Mouse (Mus musculus) intestine, embryonic 16.5 days (tissue): ENCODE data around the gene Myl3. TPM values are rescaled to one million over a fixed set of nuclear protein-coding genes. Genes with fewer than 3 reads are reported as not detected.

Experiments
- ATAC-seq: fragments of 200-750 bp; cut with Nextera tagmentation; 2 replicates; pipeline ENCODE4 v1.8.0; 2017; ENCODE audit warnings: moderate TSS enrichment, moderate library complexity
- H3K27ac ChIP-seq: fragments of 300-500 bp; sonication (generic); 2 replicates; pipeline ENCODE4 v1.5.1; 2014; ENCODE audit warnings: mild to moderate bottlenecking, low read length
- H3K27me3 ChIP-seq: fragments of 300-500 bp; sonication (generic); replicated peaks from 2 replicates; pipeline ENCODE4 v1.6.1; 2014; ENCODE audit warnings: low read length, control low read depth, mixed read lengths; ENCODE audit not compliant: control insufficient read depth, insufficient read depth
- H3K36me3 ChIP-seq: fragments of 300-500 bp; sonication (generic); 2 replicates; pipeline ENCODE4 v1.6.1; 2014; ENCODE audit warnings: low read length, control low read depth; ENCODE audit not compliant: control insufficient read depth, insufficient read depth
- H3K4me1 ChIP-seq: fragments of 300-500 bp; sonication (generic); 2 replicates; pipeline ENCODE4 v1.6.1; 2014; ENCODE audit warnings: low read length, control low read depth, mixed read lengths; ENCODE audit not compliant: control insufficient read depth, insufficient read depth
- H3K4me2 ChIP-seq: fragments of 300-500 bp; sonication (generic); 2 replicates; pipeline ENCODE4 v1.6.1; 2014; ENCODE audit warnings: low read depth, low read length, control low read depth
- H3K4me3 ChIP-seq: fragments of 300-500 bp; sonication (generic); 2 replicates; pipeline ENCODE4 v1.5.1; 2014; ENCODE audit warnings: mild to moderate bottlenecking, low read length
- H3K9ac ChIP-seq: fragments of 300-500 bp; sonication (generic); 2 replicates; pipeline ENCODE4 v1.6.1; 2014; ENCODE audit warnings: low read depth, low read length
- H3K9me3 ChIP-seq: fragments of 300-500 bp; sonication (generic); 2 replicates; pipeline ENCODE4 v1.6.1; 2016; ENCODE audit warnings: low read length, control low read depth; ENCODE audit not compliant: control insufficient read depth
- WGBS: fragments of 180-500 bp; shearing (Covaris S2); extraction: QIAGEN DNeasy Blood & Tissue Kit; methylation state at CpG from one replicate; pipeline ENCODE4 v1.1.7; 2014; 5-methylcytosine and 5-hydroxymethylcytosine counted together
- polyA plus RNA-seq: library from polyadenylated mRNA; unstranded; fragments of >200 nt; fragmentation: Nextera tagmentation; extraction: Ambion mirVana; gene quantifications from 2 replicates; pipeline ENCODE4 v1.2.1, GENCODE M21; 2015

Myl3 gene
- polyA plus RNA-seq, 1 experiment from 2014 or later: 0.71 TPM

DNA sequence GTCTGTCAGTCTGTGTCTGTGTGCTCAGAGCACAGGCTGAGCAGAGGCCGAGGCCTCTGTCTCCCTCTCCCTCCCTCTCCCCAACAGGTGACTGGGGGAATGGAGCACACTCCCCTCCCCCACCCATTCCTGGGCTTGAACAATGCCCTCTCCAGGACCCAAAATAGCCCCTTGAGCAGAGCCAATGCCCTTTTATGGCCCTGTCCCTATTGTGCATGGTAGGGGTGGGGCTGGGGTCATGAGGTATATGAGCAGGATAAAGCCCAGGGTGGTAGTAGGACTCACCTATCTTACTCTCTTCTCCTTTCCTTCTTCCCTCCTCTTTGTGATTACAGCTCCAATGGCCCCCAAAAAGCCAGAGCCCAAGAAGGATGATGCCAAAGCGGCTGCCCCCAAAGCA, 21.7 kb downstream of the Myl3 start:
- no peak for ATAC-seq
- no peaks in the 10 kb centered on the region for H3K36me3 ChIP-seq
- 75% methylated on average over 2 of the region's 2 CpGs for WGBS

GRCm38 (mm10) chr9:110772336-110772735, 30.7 kb downstream of the Myl3 start:
- H3K4me3 ChIP-seq: no peak overlapping the region
- no peak overlapping the region for H3K4me2 ChIP-seq
- no peak overlapping the region for H3K27ac ChIP-seq
- no peaks in the 10 kb centered on the region for H3K27me3 ChIP-seq
- no peaks in the 10 kb centered on the region for H3K36me3 ChIP-seq
- no peak overlapping the region for H3K9ac ChIP-seq
- no peak for ATAC-seq
- H3K9me3 ChIP-seq: no peaks in the 10 kb centered on the region
- peaks cover 15% of the 10 kb centered on the region for H3K4me1 ChIP-seq
- WGBS: 95% methylated on average over 10 of the region's 10 CpGs

More for the DNA sequence above, 21.7 kb downstream of the Myl3 start:
- Histone ChIP-seq H3K4me3 (no peak overlapping the region), H3K4me2 (no peak overlapping the region), H3K4me1 (peaks cover 14% of the 10 kb centered on the region), H3K9me3 (no peaks in the 10 kb centered on the region), H3K9ac (no peak overlapping the region), H3K27ac (no peak overlapping the region), H3K27me3 (no peaks in the 10 kb centered on the region)

GRCm38 (mm10) chr9:110774403-110775268, 33.0 kb downstream of the Myl3 start:
- ATAC-seq: peak; percentile 48; the same call in 1 of the 2 replicates
- WGBS: 64% methylated on average over 15 of the region's 15 CpGs

DNA sequence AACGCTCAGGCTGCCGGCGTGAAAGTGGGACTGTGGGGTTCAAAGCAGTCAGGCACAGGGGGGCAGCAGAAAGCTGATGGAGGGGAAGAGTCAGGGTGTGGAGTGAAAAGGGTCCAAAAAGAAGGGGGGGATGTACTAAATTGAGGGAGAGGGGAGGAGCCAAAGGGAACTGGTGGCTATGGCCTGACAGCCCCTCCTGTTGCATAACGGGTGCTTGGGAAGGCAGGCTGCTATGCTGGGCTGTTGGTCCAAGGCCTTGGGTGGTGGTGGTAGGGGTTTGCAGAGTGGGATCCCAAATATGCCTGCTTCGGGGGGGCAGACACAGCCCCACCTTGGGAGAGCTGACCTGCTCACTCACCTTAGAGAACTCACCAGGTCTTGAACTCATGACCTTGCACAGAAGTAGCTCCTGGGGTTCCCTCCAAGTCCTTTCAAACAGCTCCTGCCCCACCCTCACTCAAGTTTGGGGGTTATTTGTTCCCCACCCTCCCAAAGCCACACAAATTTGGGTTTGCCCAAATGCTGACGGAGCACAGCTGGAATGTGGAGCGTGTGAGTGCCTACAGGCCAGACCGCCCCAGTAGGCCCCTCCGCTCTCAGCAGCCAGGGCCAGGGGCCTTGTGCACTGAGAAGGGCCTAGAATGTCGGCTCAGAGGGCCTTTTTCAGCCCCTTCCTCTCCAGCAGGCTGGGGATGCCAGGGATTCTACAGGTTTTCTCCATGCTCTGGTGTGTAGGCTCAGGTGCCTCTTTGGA, 33.8 kb downstream of the Myl3 start:
- Histone ChIP-seq H3K9ac (peak overlapping the region; percentile 24), H3K4me3 (no peak overlapping the region), H3K27ac (peak overlapping the region; percentile 27), H3K27me3 (no peaks in the 10 kb centered on the region), H3K4me2 (no peak overlapping the region), H3K4me1 (peaks cover 15% of the 10 kb centered on the region), H3K9me3 (no peaks in the 10 kb centered on the region), H3K36me3 (no peaks in the 10 kb centered on the region)
- peak; percentile 36 for ATAC-seq
- WGBS: 74% methylated on average over 10 of the region's 10 CpGs

More at GRCm38 (mm10) chr9:110774403-110775268, 33.0 kb downstream of the Myl3 start:
- no peaks in the 10 kb centered on the region for H3K27me3 ChIP-seq
- H3K9ac ChIP-seq: peak overlapping the region; percentile 24; the same call in 1 of the 2 replicates
- H3K9me3 ChIP-seq: no peaks in the 10 kb centered on the region
- H3K4me2 ChIP-seq: no peak overlapping the region
- no peaks in the 10 kb centered on the region for H3K36me3 ChIP-seq
- peaks cover 15% of the 10 kb centered on the region for H3K4me1 ChIP-seq
- H3K27ac ChIP-seq: peak overlapping the region; percentile 27
- no peak overlapping the region for H3K4me3 ChIP-seq

- H3K4me2 ChIP-seq: no peak overlapping the region
- H3K9me3 ChIP-seq: no peaks in the 10 kb centered on the region
- H3K36me3 ChIP-seq: no peaks in the 10 kb centered on the region
- peaks cover 21% of the 10 kb centered on the region for H3K4me1 ChIP-seq
- 85% methylated on average over 1 of the region's 1 CpGs for WGBS
- H3K9ac ChIP-seq: no peak overlapping the region
- no peak overlapping the region for H3K27ac ChIP-seq
- H3K27me3 ChIP-seq: no peaks in the 10 kb centered on the region
- ATAC-seq: no peak
- H3K4me3 ChIP-seq: no peak overlapping the region
Observed at GRCm38 (mm10) chr9:110778100-110778499, 36.4 kb downstream of the Myl3 start.

- no peak overlapping the region for H3K4me3 ChIP-seq
- H3K9ac ChIP-seq: no peak overlapping the region
- no peak overlapping the region for H3K4me2 ChIP-seq
- H3K36me3 ChIP-seq: no peaks in the 10 kb centered on the region
- WGBS: 79% methylated on average over 7 of the region's 7 CpGs
- no peaks in the 10 kb centered on the region for H3K9me3 ChIP-seq
- no peaks in the 10 kb centered on the region for H3K27me3 ChIP-seq
- H3K27ac ChIP-seq: no peak overlapping the region
- no peak for ATAC-seq
- H3K4me1 ChIP-seq: peaks cover 21% of the 10 kb centered on the region
Observed at GRCm38 (mm10) chr9:110778559-110778958, 36.9 kb downstream of the Myl3 start.

GRCm38 (mm10) chr9:110779242-110779913, 37.7 kb downstream of the Myl3 start:
- WGBS: 64% methylated on average over 5 of the region's 5 CpGs
- Histone ChIP-seq H3K4me1 (peaks cover 20% of the 10 kb centered on the region), H3K36me3 (no peaks in the 10 kb centered on the region), H3K4me2 (no peak overlapping the region), H3K9me3 (no peaks in the 10 kb centered on the region), H3K27me3 (no peaks in the 10 kb centered on the region), H3K27ac (no peak overlapping the region), H3K4me3 (no peak overlapping the region), H3K9ac (no peak overlapping the region)
- no peak for ATAC-seq

DNA sequence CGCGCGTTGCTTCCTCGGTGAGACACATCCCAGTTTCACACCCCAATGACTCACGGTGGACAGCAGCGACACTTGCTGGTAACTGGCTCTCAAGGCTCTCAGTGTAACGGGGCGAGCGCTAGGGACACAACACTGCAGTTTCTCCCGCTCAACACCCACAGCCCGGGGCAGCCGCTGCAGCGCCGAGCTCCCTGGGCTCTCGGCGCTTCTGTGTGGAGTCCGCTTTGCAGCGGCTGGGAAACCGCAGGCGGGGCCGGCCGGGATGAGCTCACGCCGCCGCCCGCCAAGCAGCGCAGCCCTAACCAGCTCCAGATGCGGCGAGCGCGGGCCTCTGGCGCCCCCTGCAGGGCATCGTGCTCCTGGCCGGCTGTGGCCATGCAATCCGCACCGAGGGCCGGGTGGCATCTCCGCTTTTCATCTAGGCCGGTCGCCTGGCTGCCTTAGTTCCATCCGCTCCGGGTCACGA, 39.6 kb downstream of the Myl3 start:
- WGBS: under 1% methylated on average over 43 of the region's 43 CpGs
- peaks cover 6% of the 10 kb centered on the region; the same call in 1 of the 2 replicates for H3K4me1 ChIP-seq
- no peaks in the 10 kb centered on the region for H3K36me3 ChIP-seq
- H3K27me3 ChIP-seq: no peaks in the 10 kb centered on the region
- peak overlapping the region; percentile 61 for H3K4me3 ChIP-seq
- peak overlapping the region; percentile 76 for H3K9ac ChIP-seq
- peak overlapping the region; percentile 93 for H3K4me2 ChIP-seq
- H3K9me3 ChIP-seq: no peaks in the 10 kb centered on the region
- H3K27ac ChIP-seq: peak overlapping the region; percentile 69
- ATAC-seq: peak; percentile 96

- H3K27me3 ChIP-seq: no peaks in the 10 kb centered on the region
- H3K9me3 ChIP-seq: no peaks in the 10 kb centered on the region
- peak overlapping the region; percentile 93 for H3K4me2 ChIP-seq
- H3K27ac ChIP-seq: peak overlapping the region; percentile 69
- H3K4me3 ChIP-seq: peak overlapping the region; percentile 61
- peaks cover 6% of the 10 kb centered on the region; the same call in 1 of the 2 replicates for H3K4me1 ChIP-seq
- 2% methylated on average over 23 of the region's 23 CpGs for WGBS
- peak overlapping the region; percentile 76 for H3K9ac ChIP-seq
- no peaks in the 10 kb centered on the region for H3K36me3 ChIP-seq
- ATAC-seq: peak; percentile 76
Observed at GRCm38 (mm10) chr9:110781731-110782130, 40.1 kb downstream of the Myl3 start.
